Comparison of ENCODE assay signal across 8 mouse cellular contexts in genomic region chr8:109691769-109692168, GRCm38 (mm10). TPM values are rescaled to one million over a fixed set of nuclear protein-coding genes. Genes with fewer than 3 reads are reported as not detected.
DNase-seq lines count a peak whose midpoint lies in the region; ATAC-seq and TF ChIP-seq lines count a peak whose summit lies in the region.

No protein-coding gene starts in this region.

- peak overlapping the region; percentile 71 for H3K4me3 ChIP-seq in lung, embryonic 15.5 days
- peak overlapping the region; percentile 23; the same call in 1 of the 2 replicates for H3K4me3 ChIP-seq in bone marrow macrophage, adult 2 months (ENCODE audit: insufficient read depth, low read length)
- H3K4me3 ChIP-seq in forebrain, embryonic 14.5 days (ENCODE audit: low read depth, low read length) = peak overlapping the region; percentile 63
- H3K4me3 ChIP-seq in liver, embryonic 13.5 days (replicated peaks) = peak overlapping the region; percentile 98
- H3K4me3 ChIP-seq in olfactory bulb, adult 2 months (ENCODE audit: insufficient read depth, low read depth, low read length) = peak overlapping the region; percentile 44

- H3K9ac ChIP-seq in lung, embryonic 15.5 days = peak overlapping the region; percentile 80
- peak overlapping the region; percentile 81 for H3K9ac ChIP-seq in forebrain, embryonic 14.5 days (ENCODE audit: low read length)
- H3K9ac ChIP-seq in liver, embryonic 13.5 days = peak overlapping the region; percentile 95

- no peak for TF ChIP-seq POLR2A in bone marrow macrophage, adult 2 months (IDR thresholded peaks at IDR 0.05; ENCODE audit: borderline replicate concordance, low read depth, low read length)
- TF ChIP-seq POLR2A in olfactory bulb, adult 2 months (IDR thresholded peaks at IDR 0.05; ENCODE audit: insufficient read depth, low read depth, low read length) = no peak

- H3K4me1 ChIP-seq in lung, embryonic 15.5 days = peaks cover 27% of the 10 kb centered on the region
- peaks cover 20% of the 10 kb centered on the region for H3K4me1 ChIP-seq in bone marrow macrophage, adult 2 months (ENCODE audit: control insufficient read depth, insufficient read depth, low read length)
- peaks cover 13% of the 10 kb centered on the region for H3K4me1 ChIP-seq in forebrain, embryonic 14.5 days (ENCODE audit: control insufficient read depth, insufficient read depth, low read length)
- H3K4me1 ChIP-seq in liver, embryonic 13.5 days (replicated peaks) = peaks cover 49% of the 10 kb centered on the region
- H3K4me1 ChIP-seq in olfactory bulb, adult 2 months (ENCODE audit: control insufficient read depth, insufficient read depth, low read length) = peaks cover 11% of the 10 kb centered on the region

- ATAC-seq in lung, embryonic 15.5 days (ENCODE audit: borderline replicate concordance, extremely low read depth, low FRiP score, low TSS enrichment) = no peak
- ATAC-seq in forebrain, embryonic 14.5 days = no peak
- ATAC-seq in liver, embryonic 13.5 days (ENCODE audit: low read depth) = no peak

- DNase-seq in lung, postnatal 14 days = no peak
- peak; percentile 43 for DNase-seq in forebrain, embryonic 14.5 days (ENCODE audit: low spot score)
- DNase-seq in liver, embryonic 13.5 days = no peak
- DNase-seq in adrenal gland, postnatal 25 days = no peak
- DNase-seq in urinary bladder, postnatal 25 days (ENCODE audit: low spot score) = no peak

- no peaks in the 10 kb centered on the region for H3K9me3 ChIP-seq in lung, embryonic 15.5 days
- H3K9me3 ChIP-seq in forebrain, embryonic 14.5 days (replicated peaks; ENCODE audit: control insufficient read depth, low read length) = no peaks in the 10 kb centered on the region
- H3K9me3 ChIP-seq in liver, embryonic 13.5 days (replicated peaks) = no peaks in the 10 kb centered on the region

- no peak overlapping the region for H3K27ac ChIP-seq in lung, embryonic 15.5 days
- no peak overlapping the region for H3K27ac ChIP-seq in bone marrow macrophage, adult 2 months (ENCODE audit: insufficient read depth, low read depth, low read length)
- H3K27ac ChIP-seq in forebrain, embryonic 14.5 days (ENCODE audit: low read depth, low read length) = no peak overlapping the region
- H3K27ac ChIP-seq in liver, embryonic 13.5 days = no peak overlapping the region
- no peak overlapping the region for H3K27ac ChIP-seq in olfactory bulb, adult 2 months (ENCODE audit: insufficient read depth, low read depth, low read length)

- H3K27me3 ChIP-seq in lung, embryonic 15.5 days = no peaks in the 10 kb centered on the region
- H3K27me3 ChIP-seq in forebrain, embryonic 14.5 days (replicated peaks; ENCODE audit: control insufficient read depth, insufficient read depth, low read length) = no peaks in the 10 kb centered on the region
- 0 out of 2 replicates have a peak, but pooled peaks cover 2% of the 10 kb centered on the region for H3K27me3 ChIP-seq in liver, embryonic 13.5 days

- WGBS in lung, embryonic 15.5 days = 48% methylated on average over 5 of the region's 5 CpGs
- WGBS in forebrain, embryonic 14.5 days = 58% methylated on average over 5 of the region's 5 CpGs
- 30% methylated on average over 5 of the region's 5 CpGs for WGBS in liver, embryonic 13.5 days (ENCODE audit: insufficient replicate concordance)
- WGBS in olfactory bulb, adult 2 months = 33% methylated on average over 5 of the region's 5 CpGs

- H3K36me3 ChIP-seq in lung, embryonic 15.5 days = no peaks in the 10 kb centered on the region
- H3K36me3 ChIP-seq in forebrain, embryonic 14.5 days (ENCODE audit: control insufficient read depth, insufficient read depth, low read length) = no peaks in the 10 kb centered on the region
- peaks cover 10% of the 10 kb centered on the region; the same call in 1 of the 2 replicates for H3K36me3 ChIP-seq in liver, embryonic 13.5 days

- peak overlapping the region; percentile 63 for H3K4me2 ChIP-seq in lung, embryonic 15.5 days
- H3K4me2 ChIP-seq in forebrain, embryonic 14.5 days (ENCODE audit: low read length) = peak overlapping the region; percentile 76
- H3K4me2 ChIP-seq in liver, embryonic 13.5 days = peak overlapping the region; percentile 82

- no peak for TF ChIP-seq CTCF in bone marrow macrophage, adult 2 months (IDR thresholded peaks at IDR 0.05; ENCODE audit: low read depth, low read length)
- TF ChIP-seq CTCF in olfactory bulb, adult 2 months (IDR thresholded peaks at IDR 0.05; ENCODE audit: insufficient read depth, low read depth, low read length) = no peak

RNA-seq across cellular contexts. Expression of gene Ist1, which starts 1.3 kb away (rescaled TPM):
- polyA plus RNA-seq in lung, embryonic 15.5 days (2015; fragmentation: Nextera tagmentation; extraction: Ambion mirVana) = 136 and 140 TPM in 2 replicates
- polyA plus RNA-seq in bone marrow macrophage, adult 2 months (2012; ENCODE audit: insufficient read depth, insufficient read length, missing spikeins) = 74.0 and 80.9 TPM in 2 replicates
- 172 and 187 TPM in 2 replicates for polyA plus RNA-seq in forebrain, embryonic 14.5 days (2014; fragmentation: Nextera tagmentation; extraction: Ambion mirVana)
- 35.8 and 44.2 TPM in 2 replicates for polyA plus RNA-seq in liver, embryonic 13.5 days (2015; fragmentation: Nextera tagmentation; extraction: Ambion mirVana)
- 88.0 TPM in 1 of 2 replicates, not detected in the other for polyA plus RNA-seq in olfactory bulb, adult 2 months (2012; ENCODE audit: insufficient read depth, insufficient read length, low replicate concordance, missing spikeins)
- 88.2 and 97.6 TPM in 2 replicates for total RNA-seq in adrenal gland, postnatal 25 days (2021)

RNA-seq across cellular contexts. Expression of gene Zfp821, which starts 13.6 kb away (rescaled TPM):
- 24.8 and 26.0 TPM in 2 replicates for polyA plus RNA-seq in lung, embryonic 15.5 days (2015; fragmentation: Nextera tagmentation; extraction: Ambion mirVana)
- polyA plus RNA-seq in bone marrow macrophage, adult 2 months (2012; ENCODE audit: insufficient read depth, insufficient read length, missing spikeins) = 7.7 and 11.6 TPM in 2 replicates
- 73.9 and 76.2 TPM in 2 replicates for polyA plus RNA-seq in forebrain, embryonic 14.5 days (2014; fragmentation: Nextera tagmentation; extraction: Ambion mirVana)
- polyA plus RNA-seq in liver, embryonic 13.5 days (2015; fragmentation: Nextera tagmentation; extraction: Ambion mirVana) = 5.4 and 6.0 TPM in 2 replicates
- polyA plus RNA-seq in olfactory bulb, adult 2 months (2012; ENCODE audit: insufficient read depth, insufficient read length, low replicate concordance, missing spikeins) = not detected in 2 replicates
- 10.8 and 13.3 TPM in 2 replicates for total RNA-seq in adrenal gland, postnatal 25 days (2021)

RNA-seq across cellular contexts. Expression of gene Atxn1l, which starts 45.8 kb away (rescaled TPM):
- 7.0 and 7.9 TPM in 2 replicates for polyA plus RNA-seq in lung, embryonic 15.5 days (2015; fragmentation: Nextera tagmentation; extraction: Ambion mirVana)
- 21.0 and 21.2 TPM in 2 replicates for polyA plus RNA-seq in bone marrow macrophage, adult 2 months (2012; ENCODE audit: insufficient read depth, insufficient read length, missing spikeins)
- polyA plus RNA-seq in forebrain, embryonic 14.5 days (2014; fragmentation: Nextera tagmentation; extraction: Ambion mirVana) = 3.4 and 3.8 TPM in 2 replicates
- polyA plus RNA-seq in liver, embryonic 13.5 days (2015; fragmentation: Nextera tagmentation; extraction: Ambion mirVana) = 2.9 and 3.0 TPM in 2 replicates
- polyA plus RNA-seq in olfactory bulb, adult 2 months (2012; ENCODE audit: insufficient read depth, insufficient read length, low replicate concordance, missing spikeins) = not detected in 2 replicates
- total RNA-seq in adrenal gland, postnatal 25 days (2021) = 31.0 and 41.8 TPM in 2 replicates

Comparison
In these comparisons a context has a peak if more than half of its experiments do, and no peak if none do; other contexts are left out.
1. H3K4me3 ChIP-seq: peak in every context shown above with its lines; median percentile 98 in liver, embryonic 13.5 days; 71 in lung, embryonic 15.5 days; 63 in forebrain, embryonic 14.5 days; 44 in olfactory bulb, adult 2 months; 23 in bone marrow macrophage, adult 2 months.